Mouse (Mus musculus) C2C12 (cell line): Measurements from ENCODE around the gene Papolg. TPM values are rescaled to one million over a fixed set of nuclear protein-coding genes. Genes with fewer than 3 reads are reported as not detected.
A peak's percentile ranks its signal among the peaks of the same experiment; 100 is the strongest.
"Not testable (repeated sequence)": the region's sequence is repeated elsewhere in the genome, so short reads cannot be mapped to it uniquely, and the experiment has no call there.

Source experiments
- H3K27me3 ChIP-seq: one replicate; pipeline ENCODE4 v1.6.1; 2011; ENCODE audit not compliant: control insufficient read depth, insufficient read depth, insufficient read length
- H3K36me3 ChIP-seq: one replicate; pipeline ENCODE4 v1.6.1; 2011; ENCODE audit not compliant: control insufficient read depth, insufficient read depth
- H3K4me3 ChIP-seq: one replicate; pipeline ENCODE4 v1.5.1; 2011; ENCODE audit warnings: mild to moderate bottlenecking, control low read depth; ENCODE audit not compliant: poor library complexity, insufficient read depth, severe bottlenecking
- H3K79me2 ChIP-seq: one replicate; pipeline ENCODE4 v1.6.1; 2011; ENCODE audit not compliant: control insufficient read depth, insufficient read depth
- H3K79me3 ChIP-seq: one replicate; pipeline ENCODE4 v1.6.1; 2011; ENCODE audit warnings: low read depth, control low read depth
- H3ac ChIP-seq: one replicate; pipeline ENCODE3; 2011; ENCODE audit warnings: low read depth; ENCODE audit not compliant: control insufficient read depth, insufficient read length
- CEBPB ChIP-seq: IDR thresholded peaks from one replicate; pipeline ENCODE4 v1.6.1; 2011; ENCODE audit warnings: low read depth, mild to moderate bottlenecking, control low read depth, moderate library complexity
- CTCF ChIP-seq: IDR thresholded peaks from one replicate; pipeline ENCODE4 v1.5.1; 2011; ENCODE audit not compliant: control insufficient read depth, insufficient read depth, insufficient read length
- FOSL1 ChIP-seq: IDR thresholded peaks from one replicate; pipeline ENCODE4 v1.8.0; 2011; ENCODE audit warnings: mild to moderate bottlenecking, low read length; ENCODE audit not compliant: poor library complexity, insufficient read depth, severe bottlenecking
- MAX ChIP-seq: IDR thresholded peaks from one replicate; pipeline ENCODE4 v1.6.1; 2011; ENCODE audit warnings: mild to moderate bottlenecking, control low read depth
- MYOD1 ChIP-seq: IDR thresholded peaks from one replicate; pipeline ENCODE4 v1.6.1; 2011; ENCODE audit warnings: low read depth; ENCODE audit not compliant: control insufficient read depth, insufficient read length
- MYOG ChIP-seq: IDR thresholded peaks from one replicate; pipeline ENCODE4 v1.6.1; 2011; ENCODE audit not compliant: control insufficient read depth, insufficient read length; ENCODE audit errors: extremely low read depth
- USF1 ChIP-seq: IDR thresholded peaks from one replicate; pipeline ENCODE4 v1.6.1; 2011; ENCODE audit warnings: low read depth, mild to moderate bottlenecking, control low read depth, moderate library complexity
- long read RNA-seq, 2 experiments: library from polyadenylated mRNA; unstranded; transcript quantifications; one replicate each; pipeline ENCODE4 v2.0.0; 2019 to 2020
- polyA plus RNA-seq: library from polyadenylated mRNA; unstranded; fragments of >200 nt; fragmentation: generic; extraction: Trizol; gene quantifications from one replicate; pipeline ENCODE4 v1.2.1, GENCODE M21; 2012; ENCODE audit warnings: missing spikeins

Gene Papolg
- 2.7 TPM for polyA plus RNA-seq
- long read RNA-seq, experiment 1, partial matches to known transcripts, result 0 of 5 reads
- long read RNA-seq, experiment 1, other reads (novel, unspliced or antisense), result 4 of 5 reads
- long read RNA-seq, experiment 2, transcript Papolg-201 (22 exons, 3,747 nt), result major isoform, 24 of 36 reads
- long read RNA-seq, experiment 2, partial matches to known transcripts, result 0 of 36 reads
- long read RNA-seq, experiment 2, other reads (novel, unspliced or antisense), result 12 of 36 reads

GRCm38 (mm10) chr11:23895060-23895426, at the start of gene Papolg:
Gene Papolg (minus strand): TSS chr11:23895253.
- H3K27me3 ChIP-seq, result no peaks in the 10 kb centered on the region
- peak within 1 kb of the TSS; percentile 77 for H3ac ChIP-seq
- H3K4me3 ChIP-seq, result peak within 1 kb of the TSS; percentile 92
- peaks cover 31% of the 10 kb centered on the region for H3K79me2 ChIP-seq
- peaks cover 10% of the 10 kb centered on the region for H3K36me3 ChIP-seq
- H3K79me3 ChIP-seq, result peaks cover 11% of the 10 kb centered on the region
- TF ChIP-seq MAX (peak; percentile 32), FOSL1 (no peak), CEBPB (no peak)

GRCm38 (mm10) chr11:23928146-23928545, 33.1 kb upstream of the Papolg start:
- H3K27me3 ChIP-seq, H3K4me3 ChIP-seq, H3ac ChIP-seq, H3K79me3 ChIP-seq, H3K36me3 ChIP-seq, H3K79me2 ChIP-seq: not testable (repeated sequence)

DNA sequence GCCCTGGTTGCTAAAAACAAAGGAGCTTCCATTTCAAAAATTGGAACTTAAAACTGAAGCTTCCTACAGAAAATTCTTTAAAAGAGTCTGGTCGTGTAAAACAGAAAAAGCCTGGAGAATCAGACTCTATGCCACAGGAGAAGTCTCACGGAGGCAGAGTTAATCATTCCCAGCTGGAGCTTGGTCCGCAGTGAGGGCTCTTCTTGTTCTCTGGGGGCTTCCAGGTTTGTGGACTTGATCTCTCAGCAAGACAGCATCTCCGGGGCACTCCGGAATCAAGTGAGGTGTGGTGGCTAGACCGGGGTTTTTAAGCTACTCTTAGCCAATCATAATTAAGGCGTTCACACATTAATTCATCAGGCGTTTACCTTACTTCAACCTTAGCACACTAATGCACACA, 32.6 kb upstream of the Papolg start:
- H3K36me3 ChIP-seq, result no peaks in the 10 kb centered on the region
- H3K4me3 ChIP-seq, result no peak overlapping the region
- no peaks in the 10 kb centered on the region for H3K27me3 ChIP-seq
- TF ChIP-seq CEBPB, result no peak
- no peak for TF ChIP-seq USF1
- TF ChIP-seq MYOD1, result no peak
- TF ChIP-seq MYOG, result no peak
- TF ChIP-seq FOSL1, result no peak
- TF ChIP-seq MAX, result no peak
- no peak for TF ChIP-seq CTCF
- no peaks in the 10 kb centered on the region for H3K79me2 ChIP-seq
- H3K79me3 ChIP-seq, result no peaks in the 10 kb centered on the region
- H3ac ChIP-seq, result no peak overlapping the region

- H3K79me2 ChIP-seq, H3K36me3 ChIP-seq, H3K27me3 ChIP-seq, H3K4me3 ChIP-seq, H3ac ChIP-seq, H3K79me3 ChIP-seq: not testable (repeated sequence)
- peak; percentile 76 for TF ChIP-seq MYOD1
These were observed 18.8 kb upstream of the Papolg start for GRCm38 (mm10) chr11:23913824-23914223.

- Histone ChIP-seq H3K4me3 (no peak overlapping the region), H3K27me3 (no peaks in the 10 kb centered on the region), H3ac (no peak overlapping the region), H3K79me3 (no peaks in the 10 kb centered on the region), H3K36me3 (no peaks in the 10 kb centered on the region), H3K79me2 (no peaks in the 10 kb centered on the region)
- no peak for TF ChIP-seq CEBPB
- TF ChIP-seq FOSL1, result no peak
- TF ChIP-seq MYOD1, result no peak
- no peak for TF ChIP-seq CTCF
- no peak for TF ChIP-seq MAX
- no peak for TF ChIP-seq MYOG
- no peak for TF ChIP-seq USF1
These were observed 8.9 kb upstream of the Papolg start for GRCm38 (mm10) chr11:23903909-23904308.

- H3K36me3 ChIP-seq, result peaks cover 16% of the 10 kb centered on the region
- TF ChIP-seq FOSL1, result no peak
- no peak for TF ChIP-seq CTCF
- no peak for TF ChIP-seq MAX
- no peak for TF ChIP-seq MYOD1
- TF ChIP-seq USF1, result no peak
- TF ChIP-seq MYOG, result no peak
- TF ChIP-seq CEBPB, result no peak
These were observed 653 bp downstream of the Papolg start for GRCm38 (mm10) chr11:23894141-23895059.

More at GRCm38 (mm10) chr11:23894141-23895059, 653 bp downstream of the Papolg start:
- Histone ChIP-seq H3K27me3 (no peaks in the 10 kb centered on the region), H3K4me3 (peak overlapping the region; percentile 92), H3ac (peak overlapping the region; percentile 77), H3K79me3 (peaks cover 11% of the 10 kb centered on the region), H3K79me2 (peaks cover 31% of the 10 kb centered on the region)
